Mouse (Mus musculus): Measurements from ENCODE around the gene Plekhh1. TPM values are rescaled to one million over a fixed set of nuclear protein-coding genes. Genes with fewer than 3 reads are reported as not detected.

Plekhh1 gene
- polyA plus RNA-seq, 1 experiment from 2014 or later = 1.7 TPM

GRCm38 (mm10) chr12:79089182-79089812 is 60.3 kb downstream of the Plekhh1 start, which contains the start of gene Pigh:
Pigh (minus strand) TSS chr12:79089651.
- under 1% methylated on average over 53 of the region's 53 CpGs for whole genome bisulfite sequencing
- peak within 1 kb of the TSS; percentile 72 for H3K4me2 ChIP-seq
- H3K36me3 ChIP-seq = peaks cover 11% of the 10 kb centered on the region
- H3K9me3 ChIP-seq = no peaks in the 10 kb centered on the region
- peak within 1 kb of the TSS; percentile 91 for H3K9ac ChIP-seq
- H3K27me3 ChIP-seq = no peaks in the 10 kb centered on the region
- peak within 1 kb of the TSS; percentile 84 for H3K4me3 ChIP-seq
- peak; percentile 88 for ATAC-seq (ENCODE audit: insufficient number of reproducible peaks, insufficient read depth, low FRiP score, low TSS enrichment, low read depth)
- peak within 1 kb of the TSS; percentile 33; the same call in 1 of the 2 replicates for H3K27ac ChIP-seq
- peaks cover 12% of the 10 kb centered on the region; the same call in 1 of the 2 replicates for H3K4me1 ChIP-seq

- Histone ChIP-seq H3K36me3 (no peaks in the 10 kb centered on the region), H3K4me1 (peaks cover 10% of the 10 kb centered on the region; the same call in 1 of the 2 replicates), H3K9me3 (no peaks in the 10 kb centered on the region), H3K9ac (no peak overlapping the region), H3K27me3 (no peaks in the 10 kb centered on the region), H3K4me3 (no peak overlapping the region), H3K27ac (no peak overlapping the region), H3K4me2 (no peak overlapping the region)
- ATAC-seq (ENCODE audit: insufficient number of reproducible peaks, insufficient read depth, low FRiP score, low TSS enrichment, low read depth) = no peak
- WGBS = 42% methylated on average over 4 of the region's 4 CpGs
Measured at GRCm38 (mm10) chr12:79092569-79092968, 63.6 kb downstream of the Plekhh1 start.

- Histone ChIP-seq H3K9ac (no peak overlapping the region), H3K27me3 (no peaks in the 10 kb centered on the region), H3K27ac (no peak overlapping the region), H3K9me3 (no peaks in the 10 kb centered on the region), H3K36me3 (no peaks in the 10 kb centered on the region), H3K4me1 (no peaks in the 10 kb centered on the region), H3K4me3 (no peak overlapping the region), H3K4me2 (no peak overlapping the region)
- no peak for ATAC-seq (ENCODE audit: insufficient number of reproducible peaks, insufficient read depth, low FRiP score, low TSS enrichment, low read depth)
- WGBS = 58% methylated on average over 3 of the region's 3 CpGs
Measured at GRCm38 (mm10) chr12:79097106-79097752, 68.3 kb downstream of the Plekhh1 start.

- Histone ChIP-seq H3K9me3 (no peaks in the 10 kb centered on the region), H3K27me3 (no peaks in the 10 kb centered on the region), H3K27ac (no peak overlapping the region), H3K36me3 (no peaks in the 10 kb centered on the region), H3K9ac (no peak overlapping the region), H3K4me1 (no peaks in the 10 kb centered on the region), H3K4me2 (no peak overlapping the region), H3K4me3 (no peak overlapping the region)
- ATAC-seq (ENCODE audit: insufficient number of reproducible peaks, insufficient read depth, low FRiP score, low TSS enrichment, low read depth) = no peak
- 80% methylated on average over 3 of the region's 3 CpGs for WGBS
Measured at GRCm38 (mm10) chr12:79103773-79104172, 74.8 kb downstream of the Plekhh1 start.

- H3K36me3 ChIP-seq = no peaks in the 10 kb centered on the region
- 71% methylated on average over 2 of the region's 2 CpGs for WGBS
- ATAC-seq (ENCODE audit: insufficient number of reproducible peaks, insufficient read depth, low FRiP score, low TSS enrichment, low read depth) = no peak
- no peak overlapping the region for H3K4me2 ChIP-seq
- no peak overlapping the region for H3K27ac ChIP-seq
- no peak overlapping the region for H3K9ac ChIP-seq
- H3K4me3 ChIP-seq = no peak overlapping the region
- H3K9me3 ChIP-seq = no peaks in the 10 kb centered on the region
- no peaks in the 10 kb centered on the region for H3K27me3 ChIP-seq
- no peaks in the 10 kb centered on the region for H3K4me1 ChIP-seq
Measured at GRCm38 (mm10) chr12:79104544-79104943, 75.6 kb downstream of the Plekhh1 start.

GRCm38 (mm10) chr12:79105312-79105711 is 76.3 kb downstream of the Plekhh1 start:
- Histone ChIP-seq H3K36me3 (no peaks in the 10 kb centered on the region), H3K4me1 (no peaks in the 10 kb centered on the region), H3K27ac (no peak overlapping the region), H3K4me3 (no peak overlapping the region), H3K9ac (no peak overlapping the region), H3K4me2 (no peak overlapping the region), H3K9me3 (no peaks in the 10 kb centered on the region), H3K27me3 (no peaks in the 10 kb centered on the region)
- ATAC-seq (ENCODE audit: insufficient number of reproducible peaks, insufficient read depth, low FRiP score, low TSS enrichment, low read depth) = no peak
- WGBS = 81% methylated on average over 5 of the region's 5 CpGs

- Histone ChIP-seq H3K27ac (no peak overlapping the region), H3K27me3 (no peaks in the 10 kb centered on the region), H3K4me1 (no peaks in the 10 kb centered on the region), H3K9me3 (no peaks in the 10 kb centered on the region), H3K36me3 (no peaks in the 10 kb centered on the region), H3K4me2 (no peak overlapping the region), H3K9ac (no peak overlapping the region), H3K4me3 (no peak overlapping the region)
- WGBS = 89% methylated on average over 4 of the region's 4 CpGs
- ATAC-seq (ENCODE audit: insufficient number of reproducible peaks, insufficient read depth, low FRiP score, low TSS enrichment, low read depth) = no peak
Measured at GRCm38 (mm10) chr12:79118991-79119390, 90.0 kb downstream of the Plekhh1 start.

GRCm38 (mm10) chr12:79122820-79123219 is 93.9 kb downstream of the Plekhh1 start:
- Histone ChIP-seq H3K4me3 (no peak overlapping the region), H3K27ac (no peak overlapping the region), H3K9ac (no peak overlapping the region), H3K9me3 (no peaks in the 10 kb centered on the region), H3K36me3 (no peaks in the 10 kb centered on the region), H3K4me2 (no peak overlapping the region), H3K4me1 (no peaks in the 10 kb centered on the region), H3K27me3 (no peaks in the 10 kb centered on the region)
- ATAC-seq (ENCODE audit: insufficient number of reproducible peaks, insufficient read depth, low FRiP score, low TSS enrichment, low read depth) = no peak
- 30% methylated on average over 3 of the region's 3 CpGs for WGBS

GRCm38 (mm10) chr12:79130299-79131177 is 101.6 kb downstream of the Plekhh1 start, which contains the start of gene Arg2:
Arg2 (plus strand) TSS chr12:79130777.
- peaks cover 16% of the 10 kb centered on the region for H3K4me1 ChIP-seq
- ATAC-seq (ENCODE audit: insufficient number of reproducible peaks, insufficient read depth, low FRiP score, low TSS enrichment, low read depth) = peak; percentile 81; the same call in 1 of the 2 replicates
- H3K4me2 ChIP-seq = peak within 1 kb of the TSS; percentile 98
- no peaks in the 10 kb centered on the region for H3K9me3 ChIP-seq
- H3K27me3 ChIP-seq = peaks cover 42% of the 10 kb centered on the region
- H3K36me3 ChIP-seq = no peaks in the 10 kb centered on the region
- H3K9ac ChIP-seq = peak within 1 kb of the TSS; percentile 65
- peak within 1 kb of the TSS; percentile 47 for H3K4me3 ChIP-seq
- H3K27ac ChIP-seq = no peak within 1 kb of the TSS
- WGBS = under 1% methylated on average over 47 of the region's 47 CpGs

Measured in embryonic facial prominence, embryonic 13.5 days (tissue).